Mouse (Mus musculus): ENCODE measurements around the gene Aagab.

Aagab gene

GRCm38 (mm10) chr9:63644011-63644410, 41.6 kb downstream of the Aagab start:
- ATAC-seq (ENCODE audit: insufficient number of reproducible peaks, low FRiP score, low TSS enrichment), result no peak

GRCm38 (mm10) chr9:63645084-63645483, 42.6 kb downstream of the Aagab start:
- ATAC-seq (ENCODE audit: insufficient number of reproducible peaks, low FRiP score, low TSS enrichment), result no peak

- ATAC-seq (ENCODE audit: insufficient number of reproducible peaks, low FRiP score, low TSS enrichment), result no peak
Observed at GRCm38 (mm10) chr9:63647581-63648519, 45.4 kb downstream of the Aagab start.

- no peak for ATAC-seq (ENCODE audit: insufficient number of reproducible peaks, low FRiP score, low TSS enrichment)
Observed at GRCm38 (mm10) chr9:63648520-63648918, 46.1 kb downstream of the Aagab start.

- no peak for ATAC-seq (ENCODE audit: insufficient number of reproducible peaks, low FRiP score, low TSS enrichment)
Observed at GRCm38 (mm10) chr9:63649841-63650545, 47.5 kb downstream of the Aagab start.

- ATAC-seq (ENCODE audit: insufficient number of reproducible peaks, low FRiP score, low TSS enrichment), result no peak
Observed at GRCm38 (mm10) chr9:63650905-63651304, 48.4 kb downstream of the Aagab start.

- ATAC-seq (ENCODE audit: insufficient number of reproducible peaks, low FRiP score, low TSS enrichment), result no peak
Observed at GRCm38 (mm10) chr9:63651594-63651993, 49.1 kb downstream of the Aagab start.

- ATAC-seq (ENCODE audit: insufficient number of reproducible peaks, low FRiP score, low TSS enrichment), result no peak
Observed at GRCm38 (mm10) chr9:63653666-63654065, 51.2 kb downstream of the Aagab start.

- ATAC-seq (ENCODE audit: insufficient number of reproducible peaks, low FRiP score, low TSS enrichment), result no peak
Observed at GRCm38 (mm10) chr9:63654575-63654974, 52.1 kb downstream of the Aagab start.

- ATAC-seq (ENCODE audit: insufficient number of reproducible peaks, low FRiP score, low TSS enrichment), result no peak
Observed at GRCm38 (mm10) chr9:63655092-63655491, 52.6 kb downstream of the Aagab start.

GRCm38 (mm10) chr9:63657167-63657566, 54.7 kb downstream of the Aagab start:
- ATAC-seq (ENCODE audit: insufficient number of reproducible peaks, low FRiP score, low TSS enrichment), result no peak

GRCm38 (mm10) chr9:63658436-63658835, 56.0 kb downstream of the Aagab start:
- ATAC-seq (ENCODE audit: insufficient number of reproducible peaks, low FRiP score, low TSS enrichment), result no peak

- peak; percentile 37 for ATAC-seq (ENCODE audit: insufficient number of reproducible peaks, low FRiP score, low TSS enrichment)
Observed at GRCm38 (mm10) chr9:63658970-63659371, 56.5 kb downstream of the Aagab start.

- no peak for ATAC-seq (ENCODE audit: insufficient number of reproducible peaks, low FRiP score, low TSS enrichment)
Observed at GRCm38 (mm10) chr9:63660061-63660460, 57.6 kb downstream of the Aagab start.

GRCm38 (mm10) chr9:63660691-63661090, 58.2 kb downstream of the Aagab start:
- ATAC-seq (ENCODE audit: insufficient number of reproducible peaks, low FRiP score, low TSS enrichment), result no peak

GRCm38 (mm10) chr9:63662759-63663158, 60.3 kb downstream of the Aagab start:
- ATAC-seq (ENCODE audit: insufficient number of reproducible peaks, low FRiP score, low TSS enrichment), result no peak

GRCm38 (mm10) chr9:63663222-63663621, 60.8 kb downstream of the Aagab start:
- ATAC-seq (ENCODE audit: insufficient number of reproducible peaks, low FRiP score, low TSS enrichment), result no peak

GRCm38 (mm10) chr9:63664300-63664745, 61.9 kb downstream of the Aagab start:
- ATAC-seq (ENCODE audit: insufficient number of reproducible peaks, low FRiP score, low TSS enrichment), result no peak

- ATAC-seq (ENCODE audit: insufficient number of reproducible peaks, low FRiP score, low TSS enrichment), result no peak
Observed at GRCm38 (mm10) chr9:63664792-63665646, 62.6 kb downstream of the Aagab start.

GRCm38 (mm10) chr9:63666612-63667372, 64.3 kb downstream of the Aagab start:
- no peak for ATAC-seq (ENCODE audit: insufficient number of reproducible peaks, low FRiP score, low TSS enrichment)

Measured in cerebellum, adult (tissue).